Mouse (Mus musculus) cerebellum, adult 11 months (tissue): Measurements from ENCODE around the gene Dll4.
A peak's percentile ranks its signal among the peaks of the same experiment; 100 is the strongest.

Experiments
- DNase-seq: peaks from one replicate; pipeline ENCODE4 v3.0.0; 2022

The Dll4 gene

DNA sequence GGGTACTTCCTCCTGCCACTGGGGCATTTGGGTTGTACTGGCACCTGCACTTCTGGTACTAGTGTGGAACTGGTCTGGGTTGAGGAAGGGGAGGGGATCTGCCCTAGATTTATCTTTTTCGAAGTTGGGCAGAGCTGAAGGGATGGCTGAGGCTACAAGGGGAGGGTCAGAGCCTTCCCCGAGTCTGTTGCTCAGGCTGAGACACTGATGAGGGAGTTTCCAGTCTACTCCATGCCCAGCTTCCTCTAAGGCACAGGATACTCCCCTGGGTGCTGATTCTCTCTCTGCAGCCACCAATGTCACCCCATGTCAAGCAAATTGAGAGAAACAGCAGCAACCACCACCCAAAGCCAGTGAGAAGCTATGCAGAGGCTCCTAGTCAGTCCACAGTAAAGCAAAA lies 10.4 kb downstream of the Dll4 start:
- no peak for DNase-seq

GRCm38 (mm10) chr2:119336470-119336869 lies 10.9 kb downstream of the Dll4 start:
- DNase-seq, result no peak

DNA sequence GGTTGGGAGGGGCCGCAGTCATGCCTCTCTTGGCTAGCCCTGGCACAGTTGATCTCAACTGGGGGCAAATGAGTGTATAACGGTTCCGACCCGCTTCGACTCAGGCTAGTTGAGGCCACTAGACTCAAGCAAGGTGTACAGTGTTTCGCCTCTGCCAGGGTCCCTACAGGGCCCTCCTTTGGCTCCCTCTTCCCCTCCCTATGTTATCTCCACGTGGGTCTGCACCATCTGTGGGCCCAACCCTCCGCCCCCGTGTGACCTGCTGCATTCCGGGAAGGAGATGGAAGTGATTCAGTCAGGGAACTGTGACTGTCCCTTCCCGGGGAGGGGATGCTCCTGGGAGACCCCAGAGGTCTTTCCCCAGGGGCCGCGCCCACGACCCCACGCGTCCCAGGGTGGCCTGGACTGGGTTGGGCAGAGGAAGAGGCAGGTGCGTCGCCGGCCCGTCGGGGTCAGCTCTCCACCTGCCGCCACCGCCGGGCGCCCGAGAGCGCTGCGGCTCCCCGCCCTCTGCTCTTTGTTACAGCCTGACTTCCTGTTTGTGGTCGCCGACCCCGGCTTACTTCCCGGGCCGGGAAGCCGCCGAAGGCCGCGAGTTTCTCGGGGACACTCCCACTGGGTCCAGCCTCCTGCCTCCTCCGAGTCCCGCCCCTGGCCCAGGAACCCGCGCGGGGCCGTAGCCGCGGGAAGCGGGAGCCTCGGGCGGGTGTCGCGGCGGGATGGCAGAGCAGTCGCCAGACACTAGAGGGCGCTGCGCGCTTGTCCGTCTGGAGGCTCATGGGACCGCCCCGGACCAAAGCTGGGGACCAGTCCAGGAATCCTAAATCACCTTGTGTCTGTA lies 12.1 kb downstream of the Dll4 start:
- DNase-seq, result peak; percentile 89

DNA sequence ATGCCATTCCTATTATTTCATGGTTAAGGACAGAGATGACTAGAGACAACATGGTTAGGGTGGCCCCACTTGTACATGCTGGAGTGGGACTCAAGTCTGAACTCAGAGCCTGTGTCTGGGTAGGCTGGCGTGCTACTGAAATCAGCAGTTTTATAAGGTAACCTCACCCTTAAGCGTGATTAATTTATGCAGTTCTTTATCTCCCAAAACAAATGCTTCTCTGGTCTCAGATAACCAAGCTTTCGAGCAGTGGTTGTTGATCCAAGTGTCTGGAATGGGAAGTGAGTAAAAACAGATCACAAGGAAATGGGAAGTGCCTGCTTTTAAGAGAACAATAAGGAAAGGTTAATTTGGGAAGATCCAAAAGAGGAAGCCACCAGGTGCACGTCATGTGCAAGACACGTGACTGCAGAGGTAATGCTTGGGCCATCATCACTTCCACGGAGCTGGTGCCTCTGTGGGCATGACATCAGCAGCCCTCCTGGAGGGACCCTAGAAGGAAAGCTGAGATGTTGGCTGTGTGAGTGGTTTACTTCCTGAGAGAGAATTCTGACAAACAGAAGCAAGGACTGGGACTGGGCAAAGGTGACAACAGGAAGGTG lies 19.1 kb downstream of the Dll4 start:
- DNase-seq, result no peak

DNA sequence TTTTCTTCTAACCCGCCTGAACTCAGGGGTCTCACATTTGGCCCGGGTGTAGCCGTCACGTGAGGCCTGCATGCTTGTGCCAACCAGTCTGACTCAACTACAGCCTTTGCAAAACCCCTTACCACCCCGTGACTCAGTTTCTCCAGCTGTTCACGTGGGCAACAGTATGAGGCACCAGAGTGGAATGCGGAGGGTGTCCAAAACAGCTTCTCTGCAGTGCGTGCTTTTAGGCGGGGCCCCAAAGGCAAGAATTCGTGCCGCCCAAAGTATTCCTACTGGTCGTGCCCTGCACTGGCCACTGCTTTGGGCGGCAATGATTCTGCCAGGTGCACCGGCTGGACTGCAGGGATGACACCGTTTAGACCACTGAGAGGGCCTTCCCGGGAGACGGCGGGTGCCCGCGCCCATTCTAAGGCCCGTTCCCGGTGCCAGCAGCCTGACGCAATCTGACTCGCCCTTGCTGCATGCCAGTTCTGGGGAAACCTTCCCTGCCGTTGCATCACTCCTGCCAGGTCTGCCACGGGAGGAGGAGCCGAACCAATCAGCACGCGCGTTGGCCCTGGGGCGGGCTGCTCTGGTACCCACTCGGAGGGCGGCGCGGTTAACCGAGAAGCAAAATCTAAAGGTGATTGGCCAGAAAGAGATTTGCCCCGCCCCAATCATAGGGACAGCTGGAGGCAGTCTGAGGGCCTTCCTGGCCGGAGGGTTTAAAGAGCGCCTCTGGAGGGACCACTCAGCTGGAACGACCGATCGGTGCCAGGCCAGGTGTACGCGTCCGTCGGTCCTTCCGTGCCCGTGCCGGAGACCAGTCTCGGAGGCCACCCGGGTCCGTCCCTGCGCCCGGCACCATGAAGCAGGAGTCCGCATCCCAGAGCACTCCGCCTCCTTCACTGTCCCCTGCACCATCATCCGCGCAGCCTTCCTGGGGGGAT lies 25.2 kb downstream of the Dll4 start, which contains the start of gene Chac1:
TSS of gene Chac1 (plus strand) at position 675 of the 932 bp plus-strand sequence.
- DNase-seq, result peak; percentile 93

DNA sequence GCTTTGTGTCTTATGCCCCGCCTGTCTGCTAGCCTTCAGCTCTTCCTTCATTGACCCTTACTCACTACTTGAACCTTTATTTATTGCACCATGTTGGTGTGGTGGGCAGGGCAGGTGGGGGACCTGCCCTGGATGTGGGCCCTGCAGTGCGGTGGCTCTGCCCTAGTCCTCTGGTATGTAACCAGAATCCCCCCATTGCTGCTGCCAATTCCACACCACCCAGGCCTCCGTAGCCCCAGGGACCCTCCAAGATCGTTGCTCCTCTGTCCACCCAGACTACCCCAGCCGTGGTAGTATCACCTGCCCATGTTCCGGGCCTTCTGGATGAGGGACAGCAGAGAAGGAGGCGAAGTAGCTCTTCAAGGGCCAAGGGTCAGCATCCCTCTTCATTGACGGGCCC lies 28.1 kb downstream of the Dll4 start:
- DNase-seq, result no peak

DNA sequence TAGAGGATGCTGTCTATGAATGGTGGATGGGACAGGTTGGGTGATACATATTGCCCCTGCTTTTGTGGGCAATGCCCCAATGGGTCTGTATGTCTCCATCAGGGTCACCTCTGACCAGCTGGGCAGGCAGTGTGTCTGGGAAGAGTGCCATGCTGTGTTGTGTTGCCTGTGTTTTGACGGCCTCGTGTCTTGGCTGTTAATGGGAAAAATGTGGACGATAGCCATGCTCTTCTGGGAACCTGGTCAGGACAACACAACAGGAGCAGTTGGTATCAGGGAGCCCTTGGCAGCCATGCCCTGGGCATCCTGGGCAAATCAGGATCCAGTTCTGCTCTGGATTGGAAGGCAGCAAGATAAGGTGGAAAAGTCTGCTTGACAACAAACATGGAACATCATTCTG lies 29.5 kb downstream of the Dll4 start:
- DNase-seq, result peak; percentile 88

GRCm38 (mm10) chr2:119355651-119356050 lies 30.1 kb downstream of the Dll4 start:
- DNase-seq, result peak; percentile 87

GRCm38 (mm10) chr2:119356310-119356709 lies 30.7 kb downstream of the Dll4 start:
- no peak for DNase-seq

DNA sequence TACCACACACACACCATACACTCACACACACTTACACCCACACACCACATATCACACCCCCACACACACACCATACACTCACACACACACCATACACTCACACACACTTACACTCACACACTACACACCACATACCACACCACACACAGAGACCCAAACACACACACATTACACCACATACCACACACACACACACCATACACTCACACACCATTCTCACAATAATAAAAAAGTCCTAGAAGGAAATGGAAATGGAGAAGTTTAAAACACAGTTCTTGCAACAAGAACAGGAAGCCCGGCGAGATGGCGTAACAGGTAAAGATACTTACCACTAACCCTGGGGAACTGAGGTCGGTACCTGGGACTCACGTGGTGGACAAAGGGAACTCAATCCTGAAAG lies 31.2 kb downstream of the Dll4 start:
- no peak for DNase-seq

DNA sequence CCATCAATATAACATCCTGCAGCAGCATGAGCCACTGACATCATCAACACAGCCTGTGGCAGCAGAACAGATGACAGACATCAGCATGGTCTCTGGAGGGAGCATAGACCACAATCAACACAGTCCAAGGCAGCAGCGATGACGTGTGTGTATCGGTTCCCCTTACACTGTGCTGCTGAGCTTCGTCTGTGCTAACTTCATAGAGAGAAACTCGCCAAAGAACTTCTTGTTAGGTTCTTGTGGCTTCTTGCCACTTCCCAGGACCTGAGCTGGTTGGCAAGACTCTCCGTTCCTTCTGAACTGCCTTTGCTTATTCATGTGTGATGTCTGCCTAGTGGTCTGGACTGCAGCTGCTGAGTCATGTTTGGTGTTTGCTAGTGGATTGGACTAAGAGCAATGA lies 32.7 kb downstream of the Dll4 start:
- no peak for DNase-seq

DNA sequence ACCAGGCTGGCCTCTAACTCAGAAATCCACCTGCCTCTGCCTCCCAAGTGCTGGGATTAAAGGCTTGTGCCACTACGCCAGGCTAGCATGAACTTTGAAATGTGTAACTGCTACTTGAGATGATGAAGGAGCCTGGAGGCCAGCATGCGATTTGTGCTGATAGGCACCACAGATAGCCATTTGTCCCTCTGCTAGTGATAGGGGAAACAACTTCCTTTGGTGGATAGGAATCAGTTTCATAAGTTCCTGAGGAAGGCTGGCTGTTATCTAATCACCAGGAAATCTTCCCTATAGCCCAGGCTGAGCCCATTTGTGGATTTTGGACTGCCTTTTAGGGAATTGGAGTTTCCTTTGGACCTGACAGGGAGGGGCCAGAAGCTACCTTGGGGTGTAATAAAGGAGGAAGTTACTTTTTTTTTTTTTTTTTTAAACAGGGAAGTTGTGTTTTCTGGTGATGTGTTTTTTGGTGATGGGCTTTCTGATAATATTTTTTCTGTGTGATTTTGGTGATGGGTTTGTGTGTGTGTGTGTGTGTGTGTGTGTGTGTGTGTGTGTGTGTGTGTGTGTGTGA lies 34.2 kb downstream of the Dll4 start:
- no peak for DNase-seq

DNA sequence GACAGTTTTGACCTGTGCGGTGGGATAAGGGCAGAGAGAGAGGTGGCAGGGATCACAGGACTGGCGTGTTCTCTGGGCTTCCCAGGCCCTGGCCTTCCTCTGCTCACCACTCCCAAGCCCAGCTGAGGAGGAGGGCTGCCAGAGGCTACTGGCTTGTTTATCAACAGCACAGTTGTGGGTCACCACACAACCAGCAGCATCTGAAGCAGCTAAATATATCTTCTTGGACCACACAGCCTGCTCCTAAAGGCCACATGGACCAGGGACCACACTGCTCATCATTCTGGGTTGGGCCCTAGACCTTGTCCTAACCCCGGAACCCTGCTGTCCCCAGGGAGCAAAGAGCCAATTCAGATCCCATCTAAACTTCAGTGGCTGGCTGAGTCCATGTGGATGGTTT lies 39.4 kb downstream of the Dll4 start:
- DNase-seq, result no peak

GRCm38 (mm10) chr2:119367346-119367745 lies 41.8 kb downstream of the Dll4 start:
- no peak for DNase-seq

DNA sequence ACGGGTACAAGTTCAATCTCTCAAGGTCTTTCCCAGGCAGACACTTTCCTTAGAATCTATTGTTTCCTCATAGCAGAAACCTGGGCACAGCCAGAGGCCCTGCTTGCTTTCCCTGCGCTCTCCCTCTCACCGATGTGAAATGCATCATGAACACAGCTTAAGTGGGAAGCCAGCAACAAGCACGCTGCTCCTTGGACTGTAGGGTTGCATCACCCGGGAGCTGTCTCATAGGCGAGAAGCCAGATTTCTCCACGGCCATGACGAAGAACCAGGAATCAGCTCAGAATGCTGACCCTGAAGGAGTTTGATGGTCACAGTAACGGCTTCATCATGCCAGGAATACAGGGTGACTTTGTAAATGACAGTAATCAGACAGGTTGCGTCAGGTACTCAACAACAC lies 44.5 kb downstream of the Dll4 start:
- DNase-seq, result no peak

DNA sequence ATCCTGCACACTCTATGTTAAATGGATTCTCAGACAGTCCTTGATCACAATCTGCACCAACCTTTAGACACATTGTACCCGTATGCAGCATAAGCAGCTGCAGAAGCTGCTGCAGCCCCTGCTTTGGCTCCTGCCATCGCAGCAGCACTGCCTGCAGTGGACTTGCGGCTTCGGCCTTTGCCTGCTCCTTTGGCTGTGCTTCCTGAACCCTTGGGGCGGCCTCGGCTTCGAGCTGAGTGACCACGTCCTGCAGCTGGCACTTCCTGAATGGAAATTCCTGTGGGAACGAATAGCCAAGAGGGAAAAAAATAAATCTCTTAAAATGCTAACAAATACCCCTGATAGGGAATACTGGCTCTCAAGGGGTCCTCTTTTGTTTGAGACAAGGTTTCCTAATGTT lies 51.7 kb downstream of the Dll4 start:
- DNase-seq, result no peak

DNA sequence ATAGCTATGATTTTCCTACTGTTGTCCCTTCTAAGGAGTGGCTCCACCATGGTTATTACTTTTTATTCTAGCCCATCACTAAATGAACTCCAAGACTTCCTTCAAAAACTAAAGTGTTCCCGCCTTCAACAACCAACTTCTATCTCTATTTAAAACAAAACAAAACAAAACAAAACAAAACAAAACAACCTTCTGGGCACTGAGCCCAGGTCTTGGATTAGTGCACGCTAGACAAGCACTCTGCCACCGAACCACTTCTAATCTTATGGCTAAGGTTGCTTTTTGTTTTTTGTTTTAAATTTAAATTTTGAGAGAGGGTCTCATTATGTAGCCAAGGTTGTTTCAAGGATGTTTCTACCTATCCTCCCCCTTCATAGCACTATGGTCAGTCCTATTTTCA lies 52.2 kb downstream of the Dll4 start:
- no peak for DNase-seq

- no peak for DNase-seq
These were observed 53.9 kb downstream of the Dll4 start for GRCm38 (mm10) chr2:119379455-119379854.
